Mouse (Mus musculus) heart, embryonic 15.5 days (tissue): ENCODE results near the gene Tex44. TPM values are rescaled to one million over a fixed set of nuclear protein-coding genes. Genes with fewer than 3 reads are reported as not detected.
A peak's percentile ranks its signal among the peaks of the same experiment; 100 is the strongest.

Experiments used
- ATAC-seq: fragments of 200-750 bp; cut with Nextera tagmentation; replicated peaks from 2 replicates; pipeline ENCODE4 v1.8.0; 2017; ENCODE audit warnings: low read depth, moderate TSS enrichment; ENCODE audit not compliant: insufficient number of reproducible peaks, insufficient read depth, low FRiP score
- H3K27ac ChIP-seq: fragments of 300-500 bp; sonication (generic); 2 replicates; pipeline ENCODE4 v1.5.1; 2015; ENCODE audit warnings: mild to moderate bottlenecking, inconsistent platforms
- H3K27me3 ChIP-seq: fragments of 300-500 bp; sonication (generic); 2 replicates; pipeline ENCODE4 v1.6.1; 2015; ENCODE audit warnings: inconsistent platforms
- H3K36me3 ChIP-seq: fragments of 300-500 bp; sonication (generic); 2 replicates; pipeline ENCODE4 v1.6.1; 2015; ENCODE audit warnings: mild to moderate bottlenecking, inconsistent platforms
- H3K4me1 ChIP-seq: fragments of 300-500 bp; sonication (generic); replicated peaks from 2 replicates; pipeline ENCODE4 v1.6.1; 2015; ENCODE audit warnings: inconsistent platforms
- H3K4me2 ChIP-seq: fragments of 300-500 bp; sonication (generic); 2 replicates; pipeline ENCODE4 v1.6.1; 2015; ENCODE audit warnings: inconsistent platforms, mild to moderate bottlenecking, moderate library complexity
- H3K4me3 ChIP-seq: fragments of 300-500 bp; sonication (generic); 2 replicates; pipeline ENCODE4 v1.5.1; 2015; ENCODE audit warnings: mild to moderate bottlenecking, inconsistent platforms
- H3K9ac ChIP-seq: fragments of 300-500 bp; sonication (generic); 2 replicates; pipeline ENCODE4 v1.6.1; 2015; ENCODE audit warnings: mild to moderate bottlenecking, inconsistent platforms
- H3K9me3 ChIP-seq: fragments of 300-500 bp; sonication (generic); replicated peaks from 2 replicates; pipeline ENCODE4 v1.6.1; 2016; ENCODE audit warnings: inconsistent platforms
- WGBS: fragments of 180-500 bp; shearing (Covaris S2); methylation state at CpG from one replicate; pipeline ENCODE4 v1.1.7; 2015; ENCODE audit warnings: mixed read lengths; 5-methylcytosine and 5-hydroxymethylcytosine counted together
- polyA plus RNA-seq: library from polyadenylated mRNA; unstranded; fragments of >200 nt; fragmentation: Nextera tagmentation; extraction: Ambion mirVana; gene quantifications from 2 replicates; pipeline ENCODE4 v1.2.1, GENCODE M21; 2015

Gene Tex44
- polyA plus RNA-seq, 1 experiment from 2014 or later, result not detected

DNA sequence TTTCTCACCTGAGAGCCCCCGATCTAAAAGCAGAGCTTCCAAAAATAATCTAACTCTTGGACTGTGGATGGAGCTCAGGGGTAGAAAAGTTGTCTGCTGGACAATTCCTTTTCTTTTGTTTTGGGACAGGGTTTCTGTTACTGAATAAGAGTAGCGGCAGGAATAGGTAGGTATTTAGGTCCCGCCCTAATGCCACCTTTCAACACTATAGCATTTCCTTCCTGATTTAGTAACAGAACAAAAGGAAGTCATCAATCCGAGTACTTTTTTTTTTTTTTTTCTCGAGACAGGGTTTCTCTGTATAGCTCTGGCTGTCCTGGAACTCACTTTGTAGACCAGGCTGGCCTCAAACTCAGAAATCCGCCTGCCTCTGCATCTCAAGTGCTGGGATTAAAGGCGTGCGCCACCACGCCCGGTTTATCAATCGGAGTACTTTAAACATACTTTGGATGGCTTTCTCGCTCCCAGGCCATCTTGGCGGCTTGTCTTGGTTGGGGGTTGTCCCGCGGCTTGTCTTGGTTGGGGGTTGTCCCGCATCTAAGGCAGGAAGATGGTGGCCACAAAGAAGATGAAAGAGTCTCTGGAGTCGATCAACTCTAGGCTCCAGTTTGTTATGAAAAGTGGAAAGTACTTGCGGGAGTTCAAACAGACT is 47.1 kb downstream of the Tex44 start:
- Histone ChIP-seq H3K4me3 (no peak overlapping the region), H3K36me3 (no peaks in the 10 kb centered on the region), H3K4me2 (peak overlapping the region; percentile 57; the same call in 1 of the 2 replicates), H3K4me1 (peaks cover 32% of the 10 kb centered on the region), H3K9me3 (no peaks in the 10 kb centered on the region), H3K9ac (peak overlapping the region; percentile 23), H3K27me3 (no peaks in the 10 kb centered on the region), H3K27ac (peak overlapping the region; percentile 95)
- ATAC-seq, result no peak
- 82% methylated on average over 18 of the region's 18 CpGs for WGBS

Other genes starting within 250 kb of the Tex44 start
- 2.0 and 2.4 TPM in 2 replicates for gene B3gnt7, start 123.5 kb upstream of the Tex44 start, polyA plus RNA-seq
- gene Ncl, start 66.9 kb upstream of the Tex44 start, polyA plus RNA-seq, result 219 and 239 TPM in 2 replicates
- not detected in 2 replicates for gene Nmur1, start 101 bp upstream of the Tex44 start, polyA plus RNA-seq
- gene Ptma, start 100.4 kb downstream of the Tex44 start, polyA plus RNA-seq, result 791 and 881 TPM in 2 replicates
- gene Pde6d, start 156.3 kb downstream of the Tex44 start, polyA plus RNA-seq, result 61.6 and 73.0 TPM in 2 replicates
- 21.7 and 25.3 TPM in 2 replicates for gene Cops7b, start 156.6 kb downstream of the Tex44 start, polyA plus RNA-seq
- 1.2 and 1.3 TPM in 2 replicates for gene Nppc, start 244.2 kb downstream of the Tex44 start, polyA plus RNA-seq